ENCODE assay signal across 8 mouse cellular contexts in genomic region chr11:119428649-119429136, GRCm38 (mm10). TPM values are rescaled to one million over a fixed set of nuclear protein-coding genes. Genes with fewer than 3 reads are reported as not detected.
DNase-seq lines count a peak whose midpoint lies in the region; ATAC-seq and TF ChIP-seq lines count a peak whose summit lies in the region.

No protein-coding gene starts in this region.

- no peak overlapping the region for H3K4me3 ChIP-seq in intestine, embryonic 15.5 days (replicated peaks)
- no peak overlapping the region for H3K4me3 ChIP-seq in liver, postnatal 0 days (ENCODE audit: low read depth, low read length)
- peak overlapping the region; percentile 30 for H3K4me3 ChIP-seq in neural tube, embryonic 13.5 days

- 0 out of 2 replicates have a peak overlapping the region, but pooled peaks have one; percentile 20 for H3K27ac ChIP-seq in intestine, embryonic 15.5 days
- H3K27ac ChIP-seq in liver, postnatal 0 days (ENCODE audit: low read depth), result no peak overlapping the region
- no peak overlapping the region; the same call in 1 of the 2 replicates for H3K27ac ChIP-seq in neural tube, embryonic 13.5 days (replicated peaks)

- H3K4me1 ChIP-seq in intestine, embryonic 15.5 days (replicated peaks), result peaks cover 13% of the 10 kb centered on the region
- H3K4me1 ChIP-seq in liver, postnatal 0 days (ENCODE audit: insufficient read depth), result peaks cover 10% of the 10 kb centered on the region
- peaks cover 8% of the 10 kb centered on the region for H3K4me1 ChIP-seq in neural tube, embryonic 13.5 days (replicated peaks)

- DNase-seq in MEL-GATA-1-ER (ENCODE audit: extremely low read depth, low read depth), result peak; percentile 58
- DNase-seq in c-Kit-negative CD71-positive TER-119-positive erythroid progenitor cells, embryonic 14.5 days (ENCODE audit: low read depth, low spot score), result peak; percentile 64
- DNase-seq in gastrocnemius, postnatal 10 days, result peak; percentile 28
- DNase-seq in liver, postnatal 0 days, result peak; percentile 87
- DNase-seq in yolk sac, embryonic 10.5 days (ENCODE audit: low spot score), result peak; percentile 86
- DNase-seq in frontal cortex, postnatal 14 days (ENCODE audit: low spot score in 2 of 2), result no peak

- no peak overlapping the region for H3K9ac ChIP-seq in intestine, embryonic 15.5 days
- H3K9ac ChIP-seq in liver, postnatal 0 days (replicated peaks), result no peak overlapping the region
- H3K9ac ChIP-seq in neural tube, embryonic 13.5 days, result peak overlapping the region; percentile 57; the same call in 1 of the 2 replicates

- peaks cover 9% of the 10 kb centered on the region for H3K36me3 ChIP-seq in intestine, embryonic 15.5 days
- peaks cover 89% of the 10 kb centered on the region for H3K36me3 ChIP-seq in liver, postnatal 0 days (replicated peaks; ENCODE audit: insufficient read depth, low read length)
- H3K36me3 ChIP-seq in neural tube, embryonic 13.5 days, result no peaks in the 10 kb centered on the region

- no peaks in the 10 kb centered on the region for H3K27me3 ChIP-seq in intestine, embryonic 15.5 days (replicated peaks)
- no peaks in the 10 kb centered on the region for H3K27me3 ChIP-seq in liver, postnatal 0 days (ENCODE audit: insufficient read depth, low read length)
- H3K27me3 ChIP-seq in neural tube, embryonic 13.5 days, result no peaks in the 10 kb centered on the region

- peak overlapping the region; percentile 51 for H3K4me2 ChIP-seq in intestine, embryonic 15.5 days (replicated peaks)
- peak overlapping the region; percentile 35 for H3K4me2 ChIP-seq in liver, postnatal 0 days (ENCODE audit: low read depth, low read length)
- peak overlapping the region; percentile 60 for H3K4me2 ChIP-seq in neural tube, embryonic 13.5 days

- peak; percentile 94 for ATAC-seq in intestine, embryonic 15.5 days
- ATAC-seq in liver, postnatal 0 days, result peak; percentile 82
- peak; percentile 74; the same call in 1 of the 2 replicates for ATAC-seq in neural tube, embryonic 13.5 days (ENCODE audit: low read depth)

- no peak for TF ChIP-seq EP300 in liver, postnatal 0 days (IDR thresholded peaks at IDR 0.05; ENCODE audit: low read depth)

- H3K9me3 ChIP-seq in intestine, embryonic 15.5 days, result no peaks in the 10 kb centered on the region
- H3K9me3 ChIP-seq in liver, postnatal 0 days (ENCODE audit: low read length), result no peaks in the 10 kb centered on the region
- H3K9me3 ChIP-seq in neural tube, embryonic 13.5 days, result no peaks in the 10 kb centered on the region

- WGBS in intestine, embryonic 15.5 days, result 1% methylated on average over 19 of the region's 35 CpGs
- 4% methylated on average over 25 of the region's 35 CpGs for WGBS in liver, postnatal 0 days (ENCODE audit: insufficient replicate concordance)
- WGBS in neural tube, embryonic 13.5 days, result under 1% methylated on average over 31 of the region's 35 CpGs

- no peak for TF ChIP-seq CTCF in liver, postnatal 0 days (IDR thresholded peaks at IDR 0.05; ENCODE audit: low read depth)

RNA-seq across cellular contexts. Expression of gene Rnf213, which starts 35.8 kb away (rescaled TPM):
- total RNA-seq in gastrocnemius, postnatal 10 days (2021), result 10 to 100 TPM in 1 of 2 experiments, 1 to 10 TPM in 1; 6.9 to 10.1 TPM
- 8.3 and 9.2 TPM in 2 replicates for polyA plus RNA-seq in intestine, embryonic 15.5 days (2015; fragmentation: Nextera tagmentation; extraction: Ambion mirVana)
- 6.6 and 7.4 TPM in 2 replicates for polyA plus RNA-seq in liver, postnatal 0 days (2015; fragmentation: Nextera tagmentation; extraction: Ambion mirVana)
- polyA plus RNA-seq in neural tube, embryonic 13.5 days (2015; fragmentation: Nextera tagmentation; extraction: Ambion mirVana), result 0.98 and 1.6 TPM in 2 replicates

Comparison
In these comparisons a context has a peak if more than half of its experiments do, and no peak if none do; other contexts are left out.
1. DNase-seq: peak in MEL-GATA-1-ER (single experiment), c-Kit-negative CD71-positive TER-119-positive erythroid progenitor cells, embryonic 14.5 days (single experiment), gastrocnemius, postnatal 10 days (single experiment), liver, postnatal 0 days (single experiment) and yolk sac, embryonic 10.5 days (single experiment); none in frontal cortex, postnatal 14 days (0 of 2).
2. Peak in every context shown above with its lines, with median percentiles within 50 percentile points of each other: ATAC-seq and H3K4me2 ChIP-seq.